Mouse (Mus musculus): ENCODE data around the gene Etnk2. TPM values are rescaled to one million over a fixed set of nuclear protein-coding genes. Genes with fewer than 3 reads are reported as not detected.

Gene Etnk2
- polyA plus RNA-seq (2012; ENCODE audit: insufficient read depth, insufficient read length, low replicate concordance, missing spikeins): not detected in 2 replicates

DNA sequence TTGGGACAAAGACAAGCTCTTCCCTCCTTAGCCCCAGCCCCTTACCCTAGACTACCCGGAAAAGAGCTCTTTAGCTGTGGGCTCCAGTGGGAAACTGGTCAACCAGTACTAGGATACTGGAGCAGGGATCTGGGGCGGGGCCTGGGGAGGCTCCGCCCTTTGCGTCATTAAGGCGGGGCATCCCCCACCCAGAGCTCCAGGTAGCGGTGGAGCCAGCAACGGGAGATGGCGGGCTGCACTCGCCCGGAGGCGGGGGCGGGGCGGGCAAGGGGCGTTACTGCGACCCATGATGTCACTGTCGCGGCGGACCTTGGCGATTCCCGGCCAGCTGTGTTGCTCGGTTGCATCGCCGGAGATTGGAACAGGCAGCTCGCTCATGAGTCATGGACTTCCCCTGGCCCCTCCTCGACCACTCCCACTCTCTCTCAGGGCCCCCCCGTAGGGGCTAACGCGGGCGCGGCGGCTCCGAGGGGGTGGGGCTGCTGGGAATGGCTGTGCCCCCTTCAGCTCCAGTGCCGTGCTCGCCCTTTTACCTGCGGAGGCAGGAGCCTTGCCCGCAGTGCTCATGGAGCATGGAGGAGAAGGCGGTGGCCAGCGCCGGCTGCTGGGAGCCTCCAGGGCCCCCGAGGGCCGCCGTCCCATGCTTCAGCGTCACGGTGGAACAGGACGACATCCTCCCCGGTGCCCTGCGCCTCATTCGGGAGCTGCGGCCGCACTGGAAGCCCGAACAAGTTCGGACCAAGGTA is at the start of gene Etnk2:
TSS of gene Etnk2 (plus strand) at position 297 of the 746 bp plus-strand sequence.
- Histone ChIP-seq H3K4me3 (ENCODE audit: insufficient read depth, low read depth, low read length) (peak within 1 kb of the TSS; percentile 49), H3K4me1 (ENCODE audit: control insufficient read depth, insufficient read depth, low read length) (peaks cover 21% of the 10 kb centered on the region), H3K27ac (ENCODE audit: insufficient read depth, low read depth, low read length) (no peak within 1 kb of the TSS)
- TF ChIP-seq POLR2A (IDR thresholded peaks at IDR 0.05; ENCODE audit: insufficient read depth, low read depth, low read length) (no peak), CTCF (IDR thresholded peaks at IDR 0.05; ENCODE audit: insufficient read depth, low read depth, low read length) (no peak)
- WGBS: under 1% methylated on average over 51 of the region's 52 CpGs

DNA sequence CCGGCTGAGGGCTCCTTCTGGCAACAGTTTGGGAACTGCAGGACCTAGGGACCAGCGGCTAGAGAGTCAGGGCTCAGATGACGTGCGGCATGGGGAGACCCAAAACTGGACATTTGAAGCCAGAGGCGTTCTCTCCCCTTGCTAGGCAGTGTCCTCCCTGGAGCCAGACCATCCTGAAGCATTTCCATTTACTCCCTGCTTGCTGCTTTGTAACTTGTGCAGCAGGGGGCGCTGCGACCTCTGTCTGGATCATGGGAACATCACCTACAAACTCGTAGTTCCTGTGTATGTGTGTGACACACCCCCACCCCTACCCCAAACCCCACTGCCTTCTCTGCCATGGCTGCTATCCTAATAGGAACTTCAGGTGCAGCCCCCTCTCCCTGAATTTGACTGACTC is 49.0 kb upstream of the Etnk2 start:
- Histone ChIP-seq H3K4me1 (ENCODE audit: control insufficient read depth, insufficient read depth, low read length) (peaks cover 3% of the 10 kb centered on the region), H3K27ac (ENCODE audit: insufficient read depth, low read depth, low read length) (no peak overlapping the region), H3K4me3 (ENCODE audit: insufficient read depth, low read depth, low read length) (no peak overlapping the region)
- WGBS: 32% methylated on average over 8 of the region's 8 CpGs
- TF ChIP-seq POLR2A (IDR thresholded peaks at IDR 0.05; ENCODE audit: insufficient read depth, low read depth, low read length): no peak
- TF ChIP-seq CTCF (IDR thresholded peaks at IDR 0.05; ENCODE audit: insufficient read depth, low read depth, low read length): no peak

DNA sequence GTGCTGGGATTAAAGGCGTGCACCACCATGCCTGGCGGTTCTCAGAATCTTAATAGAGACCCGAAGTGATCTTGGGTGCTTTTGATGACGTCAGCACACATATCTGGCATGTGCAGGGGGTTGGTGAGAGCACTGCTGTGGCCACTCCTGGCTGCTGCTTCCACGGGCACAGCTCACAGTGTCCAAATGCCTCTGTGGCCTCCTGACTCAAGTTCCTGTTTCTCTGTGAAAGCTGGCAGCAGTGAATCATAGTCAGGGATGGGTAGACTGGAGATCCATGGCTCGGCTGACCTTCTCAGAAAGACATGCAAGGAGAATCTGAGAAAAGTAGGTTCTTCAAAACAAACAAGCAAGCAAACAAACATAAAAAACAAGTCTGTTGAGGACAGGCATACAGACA is 47.6 kb upstream of the Etnk2 start:
- WGBS: 86% methylated on average over 6 of the region's 6 CpGs
- Histone ChIP-seq H3K4me1 (ENCODE audit: control insufficient read depth, insufficient read depth, low read length) (peaks cover 3% of the 10 kb centered on the region), H3K4me3 (ENCODE audit: insufficient read depth, low read depth, low read length) (no peak overlapping the region), H3K27ac (ENCODE audit: insufficient read depth, low read depth, low read length) (no peak overlapping the region)
- TF ChIP-seq CTCF (IDR thresholded peaks at IDR 0.05; ENCODE audit: insufficient read depth, low read depth, low read length): no peak
- TF ChIP-seq POLR2A (IDR thresholded peaks at IDR 0.05; ENCODE audit: insufficient read depth, low read depth, low read length): no peak

DNA sequence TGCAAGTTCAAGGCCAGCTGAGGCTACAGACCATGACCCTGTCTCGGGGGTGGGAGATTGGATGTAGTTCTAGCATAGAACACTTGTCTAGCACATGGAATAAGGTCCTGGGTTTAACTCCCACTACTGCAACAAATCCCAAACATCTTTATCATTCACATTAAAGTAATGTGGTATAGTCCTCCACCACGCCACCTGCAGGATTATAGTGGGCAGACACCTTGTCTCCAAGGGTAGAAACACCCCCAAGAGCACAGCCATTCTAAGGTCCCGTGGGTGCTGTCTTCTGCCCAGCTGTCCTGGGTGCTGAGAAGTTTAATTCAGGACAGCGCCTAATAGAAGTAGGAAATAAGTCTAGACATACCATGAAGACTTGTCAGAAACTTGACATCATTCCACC is 46.8 kb upstream of the Etnk2 start:
- no peak overlapping the region for H3K27ac ChIP-seq (ENCODE audit: insufficient read depth, low read depth, low read length)
- H3K4me1 ChIP-seq (ENCODE audit: control insufficient read depth, insufficient read depth, low read length): peaks cover 8% of the 10 kb centered on the region
- no peak overlapping the region for H3K4me3 ChIP-seq (ENCODE audit: insufficient read depth, low read depth, low read length)
- TF ChIP-seq POLR2A (IDR thresholded peaks at IDR 0.05; ENCODE audit: insufficient read depth, low read depth, low read length) (no peak), CTCF (IDR thresholded peaks at IDR 0.05; ENCODE audit: insufficient read depth, low read depth, low read length) (no peak)
- 87% methylated on average over 4 of the region's 4 CpGs for WGBS

DNA sequence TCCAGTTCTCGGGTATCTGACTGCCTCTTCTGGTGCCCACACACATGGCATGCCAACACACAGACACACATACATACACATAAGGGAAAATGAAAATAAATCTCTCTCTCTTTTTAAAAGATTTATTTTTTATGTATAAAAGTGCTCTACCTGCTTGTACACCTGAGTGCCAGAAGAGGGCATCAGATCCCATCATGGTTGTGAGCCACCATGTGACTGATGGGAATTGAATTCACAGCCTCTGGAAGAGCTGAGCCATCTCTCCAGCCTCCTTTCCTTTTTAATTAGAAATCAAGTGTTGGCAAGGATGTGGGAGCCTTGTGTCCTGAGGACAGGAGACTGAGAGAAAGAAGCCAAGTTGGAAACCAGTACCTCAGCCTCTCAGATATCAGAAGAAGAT is 46.2 kb upstream of the Etnk2 start:
- no peak overlapping the region for H3K4me3 ChIP-seq (ENCODE audit: insufficient read depth, low read depth, low read length)
- TF ChIP-seq POLR2A (IDR thresholded peaks at IDR 0.05; ENCODE audit: insufficient read depth, low read depth, low read length) (no peak), CTCF (IDR thresholded peaks at IDR 0.05; ENCODE audit: insufficient read depth, low read depth, low read length) (no peak)
- H3K27ac ChIP-seq (ENCODE audit: insufficient read depth, low read depth, low read length): no peak overlapping the region
- peaks cover 10% of the 10 kb centered on the region for H3K4me1 ChIP-seq (ENCODE audit: control insufficient read depth, insufficient read depth, low read length)
- 58% methylated on average over 1 of the region's 1 CpGs for WGBS

DNA sequence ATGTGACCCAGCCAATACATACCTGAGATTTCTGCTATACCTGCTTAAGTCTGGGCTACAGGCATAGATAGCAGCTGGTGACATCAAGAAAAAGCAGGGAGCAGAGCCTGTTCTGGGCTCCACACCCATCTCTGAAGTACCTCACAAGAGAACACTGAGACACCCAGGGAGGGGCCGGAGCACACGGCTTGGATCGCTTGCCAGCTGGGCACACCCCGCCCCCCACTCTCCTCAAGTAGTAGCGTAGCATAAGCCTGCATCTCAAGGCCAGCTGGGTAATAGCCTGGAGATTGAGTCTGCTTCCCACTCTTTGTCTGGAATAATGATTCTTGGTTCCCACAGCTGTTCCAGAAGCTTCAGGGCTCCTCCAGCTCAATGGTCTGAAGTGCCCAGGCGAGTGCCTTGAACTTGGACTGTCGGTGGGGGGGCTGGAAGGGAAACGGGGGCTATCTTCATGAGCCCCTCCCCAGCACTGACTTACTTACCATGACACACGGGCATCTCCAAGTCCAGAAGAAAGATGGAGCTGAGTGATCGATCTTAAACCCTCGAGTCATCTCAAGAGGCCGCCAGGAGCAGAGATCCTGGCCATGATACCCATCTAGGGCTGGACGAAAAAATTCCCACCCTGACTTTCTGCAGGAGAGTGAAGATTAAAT is 42.0 kb upstream of the Etnk2 start, which contains the start of gene Kiss1:
TSS of gene Kiss1 (plus strand) at position 609 of the 659 bp plus-strand sequence.
- TF ChIP-seq CTCF (IDR thresholded peaks at IDR 0.05; ENCODE audit: insufficient read depth, low read depth, low read length) (no peak), POLR2A (IDR thresholded peaks at IDR 0.05; ENCODE audit: insufficient read depth, low read depth, low read length) (no peak)
- Histone ChIP-seq H3K4me1 (ENCODE audit: control insufficient read depth, insufficient read depth, low read length) (0 out of 2 replicates have a peak, but pooled peaks cover 9% of the 10 kb centered on the region), H3K4me3 (ENCODE audit: insufficient read depth, low read depth, low read length) (no peak within 1 kb of the TSS), H3K27ac (ENCODE audit: insufficient read depth, low read depth, low read length) (no peak within 1 kb of the TSS)
- 64% methylated on average over 13 of the region's 13 CpGs for WGBS

DNA sequence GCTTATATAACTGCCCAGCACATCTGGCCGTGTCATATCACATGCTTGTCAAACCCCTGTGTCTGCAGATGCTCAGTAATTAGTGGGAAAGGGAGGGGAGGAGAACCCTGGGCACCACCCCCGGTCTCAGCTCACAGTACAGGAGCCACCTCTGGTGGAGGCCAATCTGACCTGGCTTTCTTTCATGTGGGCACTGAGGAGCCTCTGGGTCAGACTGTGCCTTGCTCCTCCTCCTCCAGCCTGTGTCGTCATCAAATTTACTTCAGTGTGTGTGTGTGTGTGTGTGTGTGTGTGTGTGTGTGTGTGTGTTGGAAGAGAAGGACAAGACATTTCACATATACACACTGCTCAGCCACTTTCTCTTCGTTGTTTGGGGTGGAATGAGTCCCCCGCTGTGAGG is 40.0 kb upstream of the Etnk2 start:
- 58% methylated on average over 5 of the region's 5 CpGs for WGBS
- Histone ChIP-seq H3K4me1 (ENCODE audit: control insufficient read depth, insufficient read depth, low read length) (0 out of 2 replicates have a peak, but pooled peaks cover 9% of the 10 kb centered on the region), H3K4me3 (ENCODE audit: insufficient read depth, low read depth, low read length) (no peak overlapping the region), H3K27ac (ENCODE audit: insufficient read depth, low read depth, low read length) (no peak overlapping the region)
- TF ChIP-seq CTCF (IDR thresholded peaks at IDR 0.05; ENCODE audit: insufficient read depth, low read depth, low read length): no peak
- TF ChIP-seq POLR2A (IDR thresholded peaks at IDR 0.05; ENCODE audit: insufficient read depth, low read depth, low read length): no peak

DNA sequence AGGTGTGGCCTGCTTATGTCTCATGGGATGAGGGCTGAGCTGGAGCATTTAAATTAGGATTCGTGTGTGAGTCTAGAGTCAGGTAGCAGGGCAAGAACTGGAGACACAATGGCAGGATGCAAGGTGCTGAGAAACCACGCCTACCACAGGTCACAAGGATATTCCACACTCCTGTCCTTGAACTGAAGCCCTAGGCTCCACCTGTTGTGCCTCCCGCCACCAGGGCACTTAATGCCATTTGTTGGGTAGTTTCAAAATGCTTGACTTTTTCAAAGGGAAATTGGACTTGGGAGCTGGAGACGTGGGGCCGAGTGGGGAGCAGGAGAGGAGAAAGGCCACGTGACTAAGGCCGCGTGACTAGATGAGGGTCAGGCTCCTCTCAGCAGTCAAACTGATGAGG is 37.4 kb upstream of the Etnk2 start:
- TF ChIP-seq CTCF (IDR thresholded peaks at IDR 0.05; ENCODE audit: insufficient read depth, low read depth, low read length) (no peak), POLR2A (IDR thresholded peaks at IDR 0.05; ENCODE audit: insufficient read depth, low read depth, low read length) (no peak)
- H3K27ac ChIP-seq (ENCODE audit: insufficient read depth, low read depth, low read length): no peak overlapping the region
- 94% methylated on average over 8 of the region's 8 CpGs for WGBS
- H3K4me1 ChIP-seq (ENCODE audit: control insufficient read depth, insufficient read depth, low read length): peaks cover 16% of the 10 kb centered on the region; the same call in 1 of the 2 replicates
- H3K4me3 ChIP-seq (ENCODE audit: insufficient read depth, low read depth, low read length): no peak overlapping the region

DNA sequence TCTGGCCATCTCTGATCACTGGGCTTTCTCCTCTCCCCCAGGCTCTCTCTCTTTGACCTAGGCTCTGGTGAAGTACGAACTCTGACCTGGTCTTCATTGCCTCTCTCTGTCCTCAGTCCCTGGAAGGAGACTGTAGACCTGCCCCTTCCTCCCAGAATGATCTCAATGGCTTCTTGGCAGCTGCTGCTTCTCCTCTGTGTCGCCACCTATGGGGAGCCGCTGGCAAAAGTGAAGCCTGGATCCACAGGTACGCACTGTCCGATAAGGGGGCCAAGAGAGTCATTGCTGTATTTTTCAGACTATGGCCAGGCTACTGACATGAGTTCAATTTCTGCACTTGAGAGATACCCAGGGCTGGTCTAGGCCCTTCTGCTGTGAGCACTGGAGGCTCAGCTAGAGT is 36.3 kb upstream of the Etnk2 start:
- WGBS: 84% methylated on average over 5 of the region's 5 CpGs
- no peak overlapping the region for H3K27ac ChIP-seq (ENCODE audit: insufficient read depth, low read depth, low read length)
- H3K4me3 ChIP-seq (ENCODE audit: insufficient read depth, low read depth, low read length): no peak overlapping the region
- TF ChIP-seq CTCF (IDR thresholded peaks at IDR 0.05; ENCODE audit: insufficient read depth, low read depth, low read length) (no peak), POLR2A (IDR thresholded peaks at IDR 0.05; ENCODE audit: insufficient read depth, low read depth, low read length) (no peak)
- peaks cover 7% of the 10 kb centered on the region for H3K4me1 ChIP-seq (ENCODE audit: control insufficient read depth, insufficient read depth, low read length)

All from olfactory bulb, adult 2 months (tissue).